Mouse (Mus musculus): Measurements from ENCODE around the gene Cers1.

Gene Cers1

GRCm38 (mm10) chr8:70352000-70352384, 36.4 kb downstream of the Cers1 start:
- no peak for DNase-seq (ENCODE audit: low read depth, low spot score)

- peak; percentile 72 for DNase-seq (ENCODE audit: low read depth, low spot score)
Measured at GRCm38 (mm10) chr8:70352657-70353151, 37.1 kb downstream of the Cers1 start.

- peak; percentile 100 for DNase-seq (ENCODE audit: low read depth, low spot score)
Measured at GRCm38 (mm10) chr8:70353194-70353817, 37.7 kb downstream of the Cers1 start, which contains the start of gene Upf1. TSS of gene Upf1 (minus strand) at chr8:70353278.

- DNase-seq (ENCODE audit: low read depth, low spot score) = no peak
Measured at GRCm38 (mm10) chr8:70354004-70354403, 38.4 kb downstream of the Cers1 start.

- DNase-seq (ENCODE audit: low read depth, low spot score) = no peak
Measured at GRCm38 (mm10) chr8:70356111-70356510, 40.5 kb downstream of the Cers1 start.

GRCm38 (mm10) chr8:70359411-70359810, 43.8 kb downstream of the Cers1 start:
- DNase-seq (ENCODE audit: low read depth, low spot score) = no peak

GRCm38 (mm10) chr8:70360769-70361168, 45.2 kb downstream of the Cers1 start:
- peak; percentile 56 for DNase-seq (ENCODE audit: low read depth, low spot score)

- no peak for DNase-seq (ENCODE audit: low read depth, low spot score)
Measured at GRCm38 (mm10) chr8:70361484-70362032, 46.0 kb downstream of the Cers1 start.

- DNase-seq (ENCODE audit: low read depth, low spot score) = no peak
Measured at GRCm38 (mm10) chr8:70364066-70364465, 48.5 kb downstream of the Cers1 start.

- no peak for DNase-seq (ENCODE audit: low read depth, low spot score)
Measured at GRCm38 (mm10) chr8:70366588-70366987, 51.0 kb downstream of the Cers1 start.

- DNase-seq (ENCODE audit: low read depth, low spot score) = no peak
Measured at GRCm38 (mm10) chr8:70370476-70370875, 54.9 kb downstream of the Cers1 start.

GRCm38 (mm10) chr8:70371951-70372350, 56.4 kb downstream of the Cers1 start:
- no peak for DNase-seq (ENCODE audit: low read depth, low spot score)

GRCm38 (mm10) chr8:70373397-70374317, 58.1 kb downstream of the Cers1 start, which contains the start of gene Comp:
TSS of gene Comp (plus strand) at chr8:70373558.
- DNase-seq (ENCODE audit: low read depth, low spot score) = no peak

GRCm38 (mm10) chr8:70374318-70374927, 58.8 kb downstream of the Cers1 start:
- peak; percentile 66 for DNase-seq (ENCODE audit: low read depth, low spot score)

- peak; percentile 43 for DNase-seq (ENCODE audit: low read depth, low spot score)
Measured at GRCm38 (mm10) chr8:70375212-70375859, 59.8 kb downstream of the Cers1 start.

- peak; percentile 51 for DNase-seq (ENCODE audit: low read depth, low spot score)
Measured at GRCm38 (mm10) chr8:70376275-70376741, 60.7 kb downstream of the Cers1 start.

GRCm38 (mm10) chr8:70377049-70377448, 61.5 kb downstream of the Cers1 start:
- peak; percentile 24 for DNase-seq (ENCODE audit: low read depth, low spot score)

- no peak for DNase-seq (ENCODE audit: low read depth, low spot score)
Measured at GRCm38 (mm10) chr8:70380069-70380468, 64.5 kb downstream of the Cers1 start.

All from CD4-positive, CD25-positive, alpha-beta regulatory T cell, adult 2 months (primary cell).